Mouse (Mus musculus) CD4-positive naive resting alpha-beta T cell, adult 57 days (primary cell): ENCODE measurements around the gene Cdca3. TPM values are rescaled to one million over a fixed set of nuclear protein-coding genes. Genes with fewer than 3 reads are reported as not detected.

Experiments used
- total RNA-seq: library from RNA; stranded (reverse); gene quantifications from one replicate; pipeline ENCODE4 v1.2.4, GENCODE M21; 2023

The Cdca3 gene
- 1.8 TPM for total RNA-seq

GRCm38 (mm10) chr6:124828868-124829798 is at the start of gene Cdca3, which contains the start of gene Usp5:
Gene Cdca3 (plus strand): TSS chr6:124829547.
Gene Usp5 (minus strand): TSS chr6:124829484.

GRCm38 (mm10) chr6:124808358-124809012 is 20.9 kb upstream of the Cdca3 start, which contains the start of gene Spsb2:
Gene Spsb2 (plus strand): TSS chr6:124808661.

GRCm38 (mm10) chr6:124813933-124814332 is 15.4 kb upstream of the Cdca3 start, which contains the start of gene Tpi1:
Gene Tpi1 (minus strand): TSS chr6:124814296.

GRCm38 (mm10) chr6:124840241-124841167 is 11.2 kb downstream of the Cdca3 start, which contains the start of gene Gnb3:
Gene Gnb3 (minus strand): TSS chr6:124840275.

GRCm38 (mm10) chr6:124856916-124857839 is 27.8 kb downstream of the Cdca3 start, which contains the start of gene P3h3:
Gene P3h3 (minus strand): TSS chr6:124857752.

GRCm38 (mm10) chr6:124863658-124864298 is 34.4 kb downstream of the Cdca3 start, which contains the start of gene Gpr162:
Gene Gpr162 (minus strand): TSS chr6:124863983.

Other genes with a start within 250 kb of the Cdca3 start
- 0.21 TPM for gene C1s2, start 193.5 kb upstream of the Cdca3 start, total RNA-seq
- gene Lpcat3, start 166.5 kb upstream of the Cdca3 start, total RNA-seq, result 82.6 TPM
- 168 TPM for gene Emg1, start 117.4 kb upstream of the Cdca3 start, total RNA-seq
- gene Phb2, start 117.2 kb upstream of the Cdca3 start, total RNA-seq, result 186 TPM
- 178 TPM for gene Ptpn6, start 90.8 kb upstream of the Cdca3 start, total RNA-seq
- 265 TPM for gene Grcc10, start 88.2 kb upstream of the Cdca3 start, total RNA-seq
- gene Gm45234, start 73.5 kb upstream of the Cdca3 start, total RNA-seq, result 1.5 TPM
- gene Atn1, start 73.0 kb upstream of the Cdca3 start, total RNA-seq, result 188 TPM
- gene Eno2, start 59.9 kb upstream of the Cdca3 start, total RNA-seq, result 2.7 TPM
- 10.8 TPM for gene Lrrc23, start 49.8 kb upstream of the Cdca3 start, total RNA-seq
- 3.6 TPM for gene Spsb2, start 20.9 kb upstream of the Cdca3 start, total RNA-seq
- gene Tpi1, start 15.3 kb upstream of the Cdca3 start, total RNA-seq, result 31.2 TPM
- 58.0 TPM for gene Usp5, start 63 bp upstream of the Cdca3 start, total RNA-seq
- not detected for gene Gnb3, start 10.7 kb downstream of the Cdca3 start, total RNA-seq
- gene P3h3, start 28.2 kb downstream of the Cdca3 start, total RNA-seq, result 1.0 TPM
- gene Gpr162, start 34.4 kb downstream of the Cdca3 start, total RNA-seq, result 2.3 TPM
- 458 TPM for gene Cd4, start 58.7 kb downstream of the Cdca3 start, total RNA-seq
- gene Lag3, start 82.2 kb downstream of the Cdca3 start, total RNA-seq, result 1.6 TPM
- gene Ptms, start 90.6 kb downstream of the Cdca3 start, total RNA-seq, result 75.5 TPM
- gene Mlf2, start 101.8 kb downstream of the Cdca3 start, total RNA-seq, result 86.9 TPM
- gene Cops7a, start 136.0 kb downstream of the Cdca3 start, total RNA-seq, result 35.8 TPM
- 0.89 TPM for gene Pianp, start 167.1 kb downstream of the Cdca3 start, total RNA-seq
- 88.6 TPM for gene Zfp384, start 179.6 kb downstream of the Cdca3 start, total RNA-seq
- 73.3 TPM for gene Ing4, start 210.2 kb downstream of the Cdca3 start, total RNA-seq
- 12.8 TPM for gene Acrbp, start 220.1 kb downstream of the Cdca3 start, total RNA-seq
- gene Lpar5, start 238.4 kb downstream of the Cdca3 start, total RNA-seq, result 16.1 TPM